Mouse (Mus musculus) cortical plate, adult 2 months (tissue): ENCODE measurements around the gene Plcl2. TPM values are rescaled to one million over a fixed set of nuclear protein-coding genes. Genes with fewer than 3 reads are reported as not detected.

Experiments
- H3K27ac ChIP-seq: fragments of 200-500 bp; 2 replicates; pipeline ENCODE4 v1.5.1; 2012; ENCODE audit warnings: low read length, control low read depth, inconsistent platforms; ENCODE audit not compliant: insufficient read depth
- H3K4me1 ChIP-seq: fragments of 200-500 bp; 2 replicates; pipeline ENCODE4 v1.6.1; 2011; ENCODE audit warnings: low read length; ENCODE audit not compliant: control insufficient read depth, insufficient read depth
- H3K4me3 ChIP-seq: fragments of 200-500 bp; 2 replicates; pipeline ENCODE4 v1.5.1; 2011; ENCODE audit warnings: mild to moderate bottlenecking, low read length, control low read depth; ENCODE audit not compliant: insufficient read depth
- CTCF ChIP-seq: fragments of 200-500 bp; IDR thresholded peaks from 2 replicates; pipeline ENCODE4 v1.5.1; 2011; ENCODE audit warnings: mild to moderate bottlenecking, control low read depth, low read length; ENCODE audit not compliant: insufficient read depth; ENCODE audit errors: extremely low read depth
- POLR2A ChIP-seq: fragments of 200-500 bp; IDR thresholded peaks from 2 replicates; pipeline ENCODE4 v1.6.1; 2011; ENCODE audit warnings: mild to moderate bottlenecking, low read length, control low read depth; ENCODE audit not compliant: insufficient read depth; ENCODE audit errors: extremely low read depth
- polyA plus RNA-seq: library from polyadenylated mRNA; depleted of rRNA; stranded (reverse); fragments of >200 nt; gene quantifications from 2 replicates; pipeline ENCODE4 v1.2.3, GENCODE M21; 2012

Plcl2 gene
- polyA plus RNA-seq, 1 experiment: 39.3 TPM

- no peak for TF ChIP-seq POLR2A
- no peak for TF ChIP-seq CTCF
- Histone ChIP-seq H3K4me1 (no peaks in the 10 kb centered on the region), H3K27ac (no peak overlapping the region), H3K4me3 (no peak overlapping the region)
Observed at GRCm38 (mm10) chr17:50717586-50717985, 208.4 kb downstream of the Plcl2 start.

- Histone ChIP-seq H3K4me3 (no peak overlapping the region), H3K4me1 (no peaks in the 10 kb centered on the region), H3K27ac (no peak overlapping the region)
- TF ChIP-seq CTCF: no peak
- no peak for TF ChIP-seq POLR2A
Observed at GRCm38 (mm10) chr17:50724376-50724775, 215.2 kb downstream of the Plcl2 start.

DNA sequence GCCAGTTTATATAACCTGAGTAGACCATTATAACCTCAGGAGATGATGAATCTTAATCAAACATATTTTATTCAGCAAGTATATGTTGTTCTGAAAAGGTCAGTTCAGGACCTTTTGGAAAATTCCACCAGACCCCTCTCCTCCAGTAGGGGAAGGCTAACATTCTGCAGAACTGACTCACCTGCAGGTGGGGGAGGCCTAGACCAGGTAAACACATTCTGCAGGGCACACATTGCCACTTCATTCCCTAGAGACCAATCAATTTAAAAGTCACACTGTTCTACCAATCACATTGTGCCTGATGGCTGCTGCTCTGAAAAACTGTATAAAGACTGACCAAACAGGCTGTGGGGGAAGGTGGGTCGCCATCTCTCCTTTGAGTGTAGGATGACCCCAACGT, 217.1 kb downstream of the Plcl2 start:
- TF ChIP-seq POLR2A (no peak), CTCF (no peak)
- no peaks in the 10 kb centered on the region for H3K4me1 ChIP-seq
- H3K4me3 ChIP-seq: no peak overlapping the region
- H3K27ac ChIP-seq: no peak overlapping the region

GRCm38 (mm10) chr17:50729031-50729430, 219.8 kb downstream of the Plcl2 start:
- H3K4me3 ChIP-seq: no peak overlapping the region
- no peak overlapping the region for H3K27ac ChIP-seq
- TF ChIP-seq CTCF (no peak), POLR2A (no peak)
- no peaks in the 10 kb centered on the region for H3K4me1 ChIP-seq

GRCm38 (mm10) chr17:50729577-50729976, 220.4 kb downstream of the Plcl2 start:
- no peaks in the 10 kb centered on the region for H3K4me1 ChIP-seq
- no peak overlapping the region for H3K4me3 ChIP-seq
- H3K27ac ChIP-seq: no peak overlapping the region
- TF ChIP-seq POLR2A: no peak
- TF ChIP-seq CTCF: no peak

- Histone ChIP-seq H3K27ac (no peak overlapping the region), H3K4me1 (no peaks in the 10 kb centered on the region), H3K4me3 (no peak overlapping the region)
- TF ChIP-seq POLR2A (no peak), CTCF (no peak)
Observed at GRCm38 (mm10) chr17:50730896-50731295, 221.7 kb downstream of the Plcl2 start.

GRCm38 (mm10) chr17:50731876-50732275, 222.7 kb downstream of the Plcl2 start:
- TF ChIP-seq POLR2A (no peak), CTCF (no peak)
- Histone ChIP-seq H3K4me3 (no peak overlapping the region), H3K4me1 (no peaks in the 10 kb centered on the region; the same call in 1 of the 2 replicates), H3K27ac (no peak overlapping the region)

- TF ChIP-seq POLR2A (no peak), CTCF (no peak)
- Histone ChIP-seq H3K27ac (no peak overlapping the region), H3K4me3 (no peak overlapping the region)
Observed at GRCm38 (mm10) chr17:50733390-50733789, 224.2 kb downstream of the Plcl2 start.

DNA sequence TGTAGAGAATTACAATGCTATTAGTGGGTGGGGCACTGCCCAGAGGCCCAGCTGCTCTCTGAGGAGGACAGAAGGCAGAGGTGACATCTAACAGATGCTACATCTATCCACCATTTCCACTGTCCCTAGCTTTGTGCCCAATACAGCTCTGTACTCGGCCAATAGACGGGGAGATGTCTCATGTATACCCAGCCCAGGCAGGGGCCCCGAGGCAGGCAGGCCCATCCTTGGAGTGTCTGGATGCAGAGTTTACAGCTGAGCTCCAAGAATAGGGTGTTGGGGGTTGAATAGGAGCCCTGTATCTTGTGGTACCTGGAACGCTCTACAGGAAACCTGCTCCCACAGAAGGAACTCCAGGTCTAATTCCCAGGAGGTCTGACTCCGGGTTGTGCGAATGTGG, 225.6 kb downstream of the Plcl2 start:
- Histone ChIP-seq H3K4me3 (no peak overlapping the region), H3K27ac (no peak overlapping the region), H3K4me1 (no peaks in the 10 kb centered on the region; the same call in 1 of the 2 replicates)
- TF ChIP-seq POLR2A (no peak), CTCF (no peak)

More at GRCm38 (mm10) chr17:50733390-50733789, 224.2 kb downstream of the Plcl2 start:
- H3K4me1 ChIP-seq: no peaks in the 10 kb centered on the region; the same call in 1 of the 2 replicates

DNA sequence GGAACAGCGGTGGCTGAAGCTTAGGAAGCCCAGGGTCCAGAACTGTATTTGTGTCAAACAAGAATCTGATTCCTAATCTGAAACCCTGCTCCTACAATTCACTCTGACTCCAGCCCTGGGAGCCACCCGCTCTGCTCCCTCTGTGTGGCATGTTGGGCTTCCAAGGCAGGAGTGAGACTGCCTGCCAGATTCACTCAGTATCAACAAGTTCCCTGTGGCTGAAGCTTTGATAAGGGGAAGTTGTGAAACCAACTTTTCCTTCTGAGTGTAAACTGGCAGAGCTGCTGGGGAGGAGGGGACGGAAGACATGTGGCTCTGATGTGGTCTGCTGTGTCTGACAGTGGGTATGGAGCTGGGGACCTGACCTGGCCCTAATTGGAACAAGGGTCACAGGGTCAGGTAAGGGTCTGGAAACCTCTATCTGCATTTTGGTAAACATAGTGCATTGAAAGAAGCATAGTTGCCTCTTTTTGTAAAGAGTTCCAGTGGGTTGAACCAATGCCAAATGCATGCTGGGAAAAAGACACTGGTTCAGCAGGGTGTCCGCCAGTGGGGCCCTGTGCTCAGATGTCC, 226.3 kb downstream of the Plcl2 start:
- TF ChIP-seq POLR2A (no peak), CTCF (no peak)
- Histone ChIP-seq H3K27ac (peak overlapping the region; percentile 57; the same call in 1 of the 2 replicates), H3K4me1 (no peaks in the 10 kb centered on the region; the same call in 1 of the 2 replicates), H3K4me3 (no peak overlapping the region)
